Mouse (Mus musculus): Measurements from ENCODE around the gene Nmnat3. TPM values are rescaled to one million over a fixed set of nuclear protein-coding genes. Genes with fewer than 3 reads are reported as not detected.

The Nmnat3 gene
- polyA plus RNA-seq, 1 experiment from 2014 or later, result 1.9 TPM

GRCm38 (mm10) chr9:98313587-98313986 lies 26.4 kb downstream of the Nmnat3 start:
- WGBS, result 80% methylated on average over 6 of the region's 6 CpGs
- no peak overlapping the region for H3K4me2 ChIP-seq (replicated peaks)

GRCm38 (mm10) chr9:98314059-98314650 lies 26.9 kb downstream of the Nmnat3 start:
- Histone ChIP-seq H3K27me3 (peaks cover 4% of the 10 kb centered on the region; the same call in 1 of the 2 replicates), H3K36me3 (no peaks in the 10 kb centered on the region; the same call in 1 of the 2 replicates), H3K9ac (replicated peaks) (no peak overlapping the region), H3K4me1 (0 out of 2 replicates have a peak, but pooled peaks cover 2% of the 10 kb centered on the region), H3K4me2 (replicated peaks) (no peak overlapping the region), H3K4me3 (no peak overlapping the region), H3K27ac (replicated peaks) (no peak overlapping the region), H3K9me3 (no peaks in the 10 kb centered on the region)
- ATAC-seq (ENCODE audit: low FRiP score, low read depth), result no peak
- 91% methylated on average over 7 of the region's 7 CpGs for WGBS

More at GRCm38 (mm10) chr9:98313587-98313986, 26.4 kb downstream of the Nmnat3 start:
- Histone ChIP-seq H3K9me3 (no peaks in the 10 kb centered on the region), H3K9ac (replicated peaks) (no peak overlapping the region), H3K4me1 (no peaks in the 10 kb centered on the region), H3K27me3 (peaks cover 4% of the 10 kb centered on the region; the same call in 1 of the 2 replicates), H3K27ac (replicated peaks) (no peak overlapping the region), H3K4me3 (no peak overlapping the region), H3K36me3 (no peaks in the 10 kb centered on the region; the same call in 1 of the 2 replicates)
- ATAC-seq (ENCODE audit: low FRiP score, low read depth), result no peak

GRCm38 (mm10) chr9:98317897-98318296 lies 30.7 kb downstream of the Nmnat3 start:
- Histone ChIP-seq H3K4me2 (replicated peaks) (no peak overlapping the region), H3K4me1 (0 out of 2 replicates have a peak, but pooled peaks cover 2% of the 10 kb centered on the region), H3K27ac (replicated peaks) (no peak overlapping the region), H3K9ac (replicated peaks) (no peak overlapping the region), H3K4me3 (no peak overlapping the region), H3K36me3 (no peaks in the 10 kb centered on the region), H3K27me3 (no peaks in the 10 kb centered on the region), H3K9me3 (no peaks in the 10 kb centered on the region)
- WGBS, result 82% methylated on average over 4 of the region's 4 CpGs
- ATAC-seq (ENCODE audit: low FRiP score, low read depth), result no peak

GRCm38 (mm10) chr9:98318875-98319274 lies 31.6 kb downstream of the Nmnat3 start:
- Histone ChIP-seq H3K4me1 (0 out of 2 replicates have a peak, but pooled peaks cover 2% of the 10 kb centered on the region), H3K9me3 (no peaks in the 10 kb centered on the region), H3K27ac (replicated peaks) (no peak overlapping the region), H3K36me3 (no peaks in the 10 kb centered on the region), H3K9ac (replicated peaks) (no peak overlapping the region), H3K4me2 (replicated peaks) (no peak overlapping the region), H3K4me3 (no peak overlapping the region), H3K27me3 (no peaks in the 10 kb centered on the region)
- 58% methylated on average over 3 of the region's 3 CpGs for WGBS
- no peak for ATAC-seq (ENCODE audit: low FRiP score, low read depth)

- Histone ChIP-seq H3K36me3 (no peaks in the 10 kb centered on the region), H3K4me2 (replicated peaks) (no peak overlapping the region), H3K4me1 (0 out of 2 replicates have a peak, but pooled peaks cover 2% of the 10 kb centered on the region), H3K27me3 (no peaks in the 10 kb centered on the region), H3K9ac (replicated peaks) (no peak overlapping the region), H3K27ac (replicated peaks) (no peak overlapping the region), H3K4me3 (no peak overlapping the region), H3K9me3 (no peaks in the 10 kb centered on the region)
- WGBS, result 81% methylated on average over 3 of the region's 3 CpGs
- no peak for ATAC-seq (ENCODE audit: low FRiP score, low read depth)
These were observed 33.5 kb downstream of the Nmnat3 start for GRCm38 (mm10) chr9:98320785-98321184.

- no peaks in the 10 kb centered on the region for H3K36me3 ChIP-seq
- H3K27me3 ChIP-seq, result peaks cover 8% of the 10 kb centered on the region
- H3K4me2 ChIP-seq (replicated peaks), result no peak overlapping the region
- peaks cover 17% of the 10 kb centered on the region for H3K4me1 ChIP-seq
- no peak overlapping the region for H3K27ac ChIP-seq (replicated peaks)
- no peak for ATAC-seq (ENCODE audit: low FRiP score, low read depth)
- no peaks in the 10 kb centered on the region for H3K9me3 ChIP-seq
- no peak overlapping the region for H3K4me3 ChIP-seq
- no peak overlapping the region for H3K9ac ChIP-seq (replicated peaks)
- WGBS, result 88% methylated on average over 1 of the region's 1 CpGs
These were observed 38.9 kb downstream of the Nmnat3 start for GRCm38 (mm10) chr9:98326088-98326487.

DNA sequence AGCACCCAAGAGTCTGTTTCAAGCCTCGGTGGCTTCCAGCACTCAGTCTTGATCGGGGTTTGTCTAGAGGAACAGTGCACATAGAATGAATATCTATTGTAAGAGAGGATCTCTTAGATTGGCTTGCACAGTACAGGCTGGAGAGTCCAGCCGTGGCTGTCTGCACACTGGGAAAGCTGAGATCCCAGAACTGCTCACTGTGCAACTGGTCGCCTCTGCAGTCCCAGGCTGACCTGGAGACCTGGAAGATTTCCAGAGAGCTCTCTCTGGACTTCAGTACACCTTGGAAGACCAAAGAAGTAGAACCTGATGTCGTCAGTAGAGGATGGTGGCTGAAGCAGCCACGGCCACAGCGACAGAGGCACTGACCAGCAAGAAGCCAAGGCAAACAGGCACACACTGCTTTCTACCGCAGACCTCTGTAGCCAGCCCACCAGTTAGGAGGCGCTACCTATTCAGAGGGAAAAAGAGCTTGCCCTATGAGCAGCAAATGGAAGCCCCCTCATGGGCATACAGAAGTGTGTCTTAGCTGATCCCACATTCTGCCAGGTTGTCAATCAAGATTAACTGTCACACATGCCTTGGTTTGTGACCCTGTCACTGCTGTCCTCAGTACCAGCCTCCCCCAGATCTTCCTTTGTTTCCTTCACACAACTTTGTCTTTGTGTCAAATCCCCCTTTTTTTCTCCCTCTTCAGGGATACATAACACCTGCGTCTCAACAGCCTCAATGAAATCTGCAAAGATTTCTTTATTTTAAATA lies 41.4 kb downstream of the Nmnat3 start:
- H3K4me1 ChIP-seq, result peaks cover 17% of the 10 kb centered on the region
- peaks cover 8% of the 10 kb centered on the region for H3K27me3 ChIP-seq
- peak overlapping the region; percentile 4; the same call in 1 of the 2 replicates for H3K4me2 ChIP-seq (replicated peaks)
- no peak overlapping the region for H3K4me3 ChIP-seq
- no peaks in the 10 kb centered on the region for H3K9me3 ChIP-seq
- H3K27ac ChIP-seq (replicated peaks), result no peak overlapping the region
- no peaks in the 10 kb centered on the region for H3K36me3 ChIP-seq
- ATAC-seq (ENCODE audit: low FRiP score, low read depth), result peak; percentile 75
- no peak overlapping the region for H3K9ac ChIP-seq (replicated peaks)
- 64% methylated on average over 10 of the region's 10 CpGs for WGBS

GRCm38 (mm10) chr9:98329274-98330105 lies 42.3 kb downstream of the Nmnat3 start:
- Histone ChIP-seq H3K4me2 (replicated peaks) (peak overlapping the region; percentile 4; the same call in 1 of the 2 replicates), H3K4me3 (no peak overlapping the region), H3K9ac (replicated peaks) (no peak overlapping the region), H3K4me1 (peaks cover 17% of the 10 kb centered on the region), H3K27ac (replicated peaks) (no peak overlapping the region), H3K9me3 (no peaks in the 10 kb centered on the region), H3K27me3 (peaks cover 8% of the 10 kb centered on the region), H3K36me3 (no peaks in the 10 kb centered on the region)
- ATAC-seq (ENCODE audit: low FRiP score, low read depth), result peak; percentile 53; the same call in 1 of the 2 replicates
- 45% methylated on average over 20 of the region's 20 CpGs for WGBS

DNA sequence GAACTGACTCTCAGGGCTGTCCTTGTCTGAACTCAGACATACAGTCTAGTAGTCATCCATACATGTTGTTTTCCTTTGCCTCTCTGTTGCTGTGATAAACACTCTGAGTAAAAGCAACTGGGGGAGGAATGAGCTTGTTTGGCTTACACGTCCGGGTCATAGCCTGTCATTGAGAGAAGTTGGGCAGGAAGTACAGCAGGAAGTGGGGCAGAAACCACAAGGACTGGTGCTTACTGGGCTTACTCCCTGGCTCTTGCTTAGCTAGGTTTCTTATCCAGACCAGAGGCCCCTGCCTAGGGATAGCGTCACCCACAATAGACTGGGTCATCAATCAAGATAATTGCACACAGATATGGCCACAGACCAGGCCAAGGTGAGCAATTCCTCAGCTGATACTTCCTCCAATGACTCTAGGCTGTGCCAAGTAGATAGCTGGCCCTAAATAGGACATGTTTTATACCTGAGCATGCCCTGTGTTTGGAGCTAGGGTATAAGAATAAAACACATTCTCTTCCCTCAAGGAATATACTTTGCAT lies 46.1 kb downstream of the Nmnat3 start:
- 87% methylated on average over 3 of the region's 3 CpGs for WGBS

DNA sequence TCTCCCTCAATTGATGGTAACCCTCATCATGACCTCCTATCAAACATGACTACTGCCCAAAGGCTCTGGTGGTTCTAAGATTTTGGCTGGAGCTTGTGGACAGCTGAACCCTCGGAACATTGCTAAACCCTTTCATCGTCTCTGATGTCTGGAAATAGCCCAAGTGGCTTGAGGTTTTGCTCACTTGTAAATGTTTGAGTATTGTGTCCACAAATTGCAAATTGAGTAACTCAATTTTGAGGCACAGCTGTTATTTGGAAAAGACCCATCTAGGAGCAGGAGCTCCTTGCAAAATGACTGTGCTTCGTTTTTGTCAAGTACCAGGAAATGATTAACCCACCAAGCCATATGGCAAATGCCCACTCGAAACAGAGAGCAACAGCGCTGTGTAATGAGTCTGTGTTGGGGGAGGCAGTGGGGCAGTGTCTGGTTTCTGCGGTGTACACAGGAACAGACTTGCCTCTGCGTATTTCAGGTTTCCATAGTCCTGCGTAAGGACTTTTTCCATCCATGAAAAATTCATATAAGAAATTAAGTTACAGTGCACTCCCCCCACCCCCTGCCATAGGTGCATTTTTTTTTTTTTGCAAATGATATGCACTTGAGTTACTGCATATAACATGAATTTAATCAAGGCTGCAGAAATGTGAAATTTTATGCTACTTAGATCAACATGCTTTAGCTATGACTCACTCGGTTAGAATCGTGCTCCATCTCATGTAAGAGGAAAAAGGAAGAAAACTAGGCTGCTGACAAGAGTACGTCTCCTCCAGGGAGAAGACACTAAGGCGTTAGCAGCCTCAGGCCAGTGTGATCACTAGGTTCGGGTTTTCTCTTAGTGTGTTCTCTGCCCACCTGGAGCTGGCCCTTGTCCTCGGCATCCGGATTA lies 50.9 kb downstream of the Nmnat3 start:
- ATAC-seq (ENCODE audit: low FRiP score, low read depth), result no peak
- 0 out of 2 replicates have a peak, but pooled peaks cover 5% of the 10 kb centered on the region for H3K4me1 ChIP-seq
- H3K27ac ChIP-seq (replicated peaks), result no peak overlapping the region
- H3K36me3 ChIP-seq, result no peaks in the 10 kb centered on the region
- WGBS, result 82% methylated on average over 15 of the region's 15 CpGs
- no peak overlapping the region for H3K9ac ChIP-seq (replicated peaks)
- no peak overlapping the region for H3K4me3 ChIP-seq
- no peaks in the 10 kb centered on the region for H3K27me3 ChIP-seq
- no peak overlapping the region for H3K4me2 ChIP-seq (replicated peaks)
- H3K9me3 ChIP-seq, result no peaks in the 10 kb centered on the region

More for the DNA sequence above, 46.1 kb downstream of the Nmnat3 start:
- H3K9me3 ChIP-seq, result no peaks in the 10 kb centered on the region
- H3K4me1 ChIP-seq, result peaks cover 17% of the 10 kb centered on the region
- H3K9ac ChIP-seq (replicated peaks), result no peak overlapping the region
- no peaks in the 10 kb centered on the region for H3K36me3 ChIP-seq
- no peak overlapping the region for H3K4me2 ChIP-seq (replicated peaks)
- no peak for ATAC-seq (ENCODE audit: low FRiP score, low read depth)
- H3K27ac ChIP-seq (replicated peaks), result no peak overlapping the region
- peaks cover 8% of the 10 kb centered on the region for H3K27me3 ChIP-seq
- no peak overlapping the region for H3K4me3 ChIP-seq

DNA sequence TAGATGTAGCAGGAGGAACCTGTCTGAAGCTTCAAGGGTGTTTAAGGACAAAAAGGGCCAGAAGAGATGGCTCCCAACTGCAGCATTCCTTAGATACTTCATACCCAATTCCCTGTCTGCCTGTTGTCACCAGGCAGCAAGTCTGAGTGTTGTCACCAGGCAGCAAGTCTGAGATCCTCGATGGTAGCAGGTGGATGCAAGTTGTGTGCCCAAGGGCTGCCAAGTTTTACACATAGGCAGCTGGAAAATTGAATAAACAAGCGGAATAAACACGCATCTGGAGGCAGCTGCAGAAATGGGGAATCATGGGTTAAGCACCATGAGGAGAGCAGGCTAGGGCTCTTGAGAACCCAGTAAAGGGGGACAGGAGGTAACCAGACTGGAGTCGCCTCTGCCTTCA lies 52.7 kb downstream of the Nmnat3 start:
- no peak overlapping the region for H3K9ac ChIP-seq (replicated peaks)
- H3K27ac ChIP-seq (replicated peaks), result no peak overlapping the region
- no peak overlapping the region for H3K4me2 ChIP-seq (replicated peaks)
- WGBS, result 84% methylated on average over 4 of the region's 4 CpGs
- H3K27me3 ChIP-seq, result no peaks in the 10 kb centered on the region
- no peaks in the 10 kb centered on the region for H3K36me3 ChIP-seq
- ATAC-seq (ENCODE audit: low FRiP score, low read depth), result no peak
- 0 out of 2 replicates have a peak, but pooled peaks cover 5% of the 10 kb centered on the region for H3K4me1 ChIP-seq
- no peak overlapping the region for H3K4me3 ChIP-seq
- no peaks in the 10 kb centered on the region for H3K9me3 ChIP-seq

Data from midbrain, embryonic 12.5 days (tissue).